Mouse (Mus musculus) MEL (cell line): ENCODE measurements around the gene Daglb.
A peak's percentile ranks its signal among the peaks of the same experiment; 100 is the strongest.

ENCODE experiments used
- CTCF ChIP-seq, 3 experiments: IDR thresholded peaks in 2 of 3; conservative IDR thresholded peaks in 1 of 3; 2 replicates each; pipeline ENCODE4 v1.5.1; 2011 to 2012; ENCODE audit warnings: low read length in 3 of 3, low read depth in 2 of 3, mild to moderate bottlenecking in 2 of 3, improper control_type of control experiment in 1 of 3, inconsistent platforms in 1 of 3, mixed read lengths in 1 of 3, moderate library complexity in 1 of 3; ENCODE audit not compliant: control insufficient read depth in 1 of 3, insufficient read depth in 1 of 3, poor library complexity in 1 of 3, severe bottlenecking in 1 of 3
- GATA1 ChIP-seq: IDR thresholded peaks from 2 replicates; pipeline ENCODE4 v1.6.1; 2011; ENCODE audit warnings: low read depth, low read length, improper control_type of control experiment
- HCFC1 ChIP-seq: IDR thresholded peaks from 2 replicates; pipeline ENCODE4 v1.6.1; 2012; ENCODE audit warnings: low read depth, mild to moderate bottlenecking, inconsistent platforms, low read length, improper control_type of control experiment, moderate library complexity
- MAFK ChIP-seq: IDR thresholded peaks from 2 replicates; pipeline ENCODE4 v1.6.1; 2011; ENCODE audit warnings: low read depth, mild to moderate bottlenecking, low read length, improper control_type of control experiment, borderline replicate concordance
- MAX ChIP-seq: IDR thresholded peaks from 2 replicates; pipeline ENCODE4 v1.6.1; 2011; ENCODE audit warnings: low read length, improper control_type of control experiment
- MXI1 ChIP-seq: IDR thresholded peaks from 2 replicates; pipeline ENCODE4 v1.6.1; 2011; ENCODE audit warnings: mild to moderate bottlenecking, low read depth, low read length, improper control_type of control experiment
- POLR2A ChIP-seq, 2 experiments: IDR thresholded peaks; 2 replicates each; pipeline ENCODE4 v1.6.1; 2011 to 2012; ENCODE audit warnings: low read length in 2 of 2, mild to moderate bottlenecking in 2 of 2, control low read depth in 1 of 2, improper control_type of control experiment in 1 of 2, low read depth in 1 of 2, moderate library complexity in 1 of 2; ENCODE audit not compliant: control insufficient read depth in 1 of 2, insufficient read depth in 1 of 2, poor library complexity in 1 of 2
- TAL1 ChIP-seq: IDR thresholded peaks from 2 replicates; pipeline ENCODE4 v1.6.1; 2012; ENCODE audit warnings: mild to moderate bottlenecking, inconsistent platforms, low read length, moderate library complexity, mixed read lengths
- TBP ChIP-seq: IDR thresholded peaks from 2 replicates; pipeline ENCODE4 v1.8.0; 2011; ENCODE audit warnings: low read depth, low read length, improper control_type of control experiment
- USF1 ChIP-seq: IDR thresholded peaks from 2 replicates; pipeline ENCODE4 v1.6.1; 2014; ENCODE audit warnings: low read depth, mild to moderate bottlenecking, inconsistent platforms, low read length, improper control_type of control experiment, moderate library complexity
- USF2 ChIP-seq, 2 experiments: IDR thresholded peaks; 2 replicates each; pipeline ENCODE4 v1.6.1; 2011 to 2012; ENCODE audit warnings: improper control_type of control experiment in 2 of 2, low read length in 2 of 2, borderline replicate concordance in 1 of 2, inconsistent platforms in 1 of 2, low read depth in 1 of 2, mild to moderate bottlenecking in 1 of 2; ENCODE audit not compliant: insufficient read depth in 1 of 2
- ZKSCAN1 ChIP-seq: IDR thresholded peaks from 2 replicates; pipeline ENCODE4 v1.6.1; 2012; ENCODE audit warnings: low read depth, mild to moderate bottlenecking, inconsistent platforms, low read length, improper control_type of control experiment, moderate library complexity
- ZNF384 ChIP-seq: IDR thresholded peaks from 2 replicates; pipeline ENCODE4 v1.6.1; 2012; ENCODE audit warnings: low read depth, mild to moderate bottlenecking, inconsistent platforms, low read length, improper control_type of control experiment

DNA sequence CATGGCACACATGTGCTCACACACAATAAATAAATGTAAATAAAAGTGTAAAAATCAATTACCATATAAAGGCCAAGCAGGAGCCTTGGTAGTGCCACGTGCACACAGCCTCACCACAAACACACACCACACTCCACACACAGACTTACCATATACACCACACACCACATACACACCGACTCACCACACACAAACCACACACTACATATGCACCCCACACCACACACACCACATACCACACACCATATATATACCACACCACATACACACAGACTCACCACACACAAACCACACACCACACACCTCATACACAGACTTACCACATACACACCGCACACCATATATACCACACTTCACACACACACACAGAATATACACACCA is 6.8 kb downstream of the Daglb start:
- TF ChIP-seq POLR2A (IDR thresholded peaks at IDR 0.05; ENCODE audit: control insufficient read depth in 1 of 2, insufficient read depth in 1 of 2, low read depth in 1 of 2, low read length in 2 of 2, poor library complexity in 1 of 2) (no peak), ZNF384 (no peak), HCFC1 (no peak), MXI1 (no peak; the same call in 1 of the 2 replicates), ZKSCAN1 (no peak), CTCF (IDR thresholded peaks at IDR 0.05 in 2 of 3, conservative IDR thresholded peaks at IDR 0.05 in 1 of 3; ENCODE audit: control insufficient read depth in 1 of 3, insufficient read depth in 1 of 3, low read depth in 2 of 3, low read length in 3 of 3, poor library complexity in 1 of 3, severe bottlenecking in 1 of 3) (no peak), TBP (no peak), MAFK (no peak), TAL1 (0 out of 2 replicates have a peak, but pooled peaks have one; percentile 0), GATA1 (no peak), USF1 (no peak), USF2 (IDR thresholded peaks at IDR 0.05; ENCODE audit: borderline replicate concordance in 1 of 2, insufficient read depth in 1 of 2, low read depth in 1 of 2, low read length in 2 of 2) (no peak), MAX (no peak; the same call in 1 of the 2 replicates)
